Mouse (Mus musculus): ENCODE data around the gene Crocc.

DNA sequence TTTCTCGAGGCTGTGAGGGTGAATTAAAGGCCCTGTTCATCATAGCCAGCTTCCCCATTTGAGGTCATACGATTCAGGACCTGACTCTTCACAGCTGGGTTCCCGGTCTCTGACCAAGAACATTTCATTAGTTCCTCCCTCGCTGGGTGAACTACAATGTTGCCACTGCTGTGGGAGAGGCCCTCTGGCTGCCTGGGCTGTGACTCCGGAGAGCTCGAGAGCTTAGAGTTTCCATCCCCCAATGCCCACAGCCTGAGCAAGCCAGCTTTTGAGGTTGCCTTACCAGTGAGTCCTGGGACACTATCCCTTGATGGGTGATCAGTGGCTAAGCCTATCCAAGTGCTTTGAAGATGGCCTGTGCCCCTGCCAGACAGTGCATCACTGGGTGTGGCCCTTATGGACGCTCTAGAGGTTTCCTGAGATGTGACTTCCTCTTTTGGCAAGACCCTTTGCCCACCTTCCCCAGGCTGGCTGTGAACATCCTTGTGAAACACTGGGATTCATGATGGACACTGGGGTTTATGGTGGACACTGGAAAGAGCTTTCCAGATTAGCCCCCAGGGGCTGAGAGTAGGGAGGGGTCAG, 71.6 kb downstream of the Crocc start:
- TF ChIP-seq CTCF (IDR thresholded peaks at IDR 0.05; ENCODE audit: borderline replicate concordance, insufficient read depth, low read depth, low read length) (no peak), POLR2A (IDR thresholded peaks at IDR 0.05; ENCODE audit: borderline replicate concordance, insufficient read depth, low read length) (no peak)

All from cerebellum, adult 2 months (tissue).